Mouse (Mus musculus): Measurements from ENCODE around the gene Vamp9. TPM values are rescaled to one million over a fixed set of nuclear protein-coding genes. Genes with fewer than 3 reads are reported as not detected.

Gene Vamp9
- polyA plus RNA-seq, 1 experiment from 2014 or later: 0.15 TPM

DNA sequence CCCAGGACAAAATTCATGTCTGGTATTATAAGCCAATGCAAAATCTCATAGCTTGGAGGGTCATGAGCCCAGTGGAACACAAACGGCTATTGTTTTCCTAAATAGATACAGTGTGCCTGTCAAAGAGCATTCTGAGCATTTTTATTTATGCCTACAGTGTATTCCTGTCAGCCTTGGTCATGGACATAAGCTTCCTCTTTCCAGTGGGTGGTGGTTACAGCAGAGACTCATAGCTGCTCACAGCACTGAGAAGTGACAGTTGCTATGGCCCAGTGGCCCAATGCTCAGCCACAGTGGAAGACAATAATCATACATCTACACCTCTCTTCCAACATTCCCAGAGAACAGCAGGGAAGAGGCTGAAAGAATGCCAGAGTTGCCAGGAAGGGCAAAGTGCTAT, 18.9 kb upstream of the Vamp9 start:
- no peaks in the 10 kb centered on the region for H3K27me3 ChIP-seq (ENCODE audit: control insufficient read depth, insufficient read depth, low read length)
- H3K9ac ChIP-seq (ENCODE audit: low read length): no peak overlapping the region
- no peak overlapping the region for H3K4me3 ChIP-seq (ENCODE audit: low read depth, low read length)
- 90% methylated on average over 1 of the region's 1 CpGs for WGBS
- TF ChIP-seq EP300 (optimal IDR thresholded peaks at IDR 0.05): no peak
- no peak for TF ChIP-seq CTCF (IDR thresholded peaks at IDR 0.05; ENCODE audit: low read depth)
- no peaks in the 10 kb centered on the region for H3K4me1 ChIP-seq (replicated peaks; ENCODE audit: control insufficient read depth, insufficient read depth)
- H3K4me2 ChIP-seq (replicated peaks; ENCODE audit: low read depth): no peak overlapping the region
- no peak overlapping the region for H3K27ac ChIP-seq (replicated peaks)
- no peak for ATAC-seq (ENCODE audit: low FRiP score, low TSS enrichment)
- no peak for DNase-seq (ENCODE audit: low spot score)
- no peaks in the 10 kb centered on the region for H3K9me3 ChIP-seq (ENCODE audit: control insufficient read depth, low read length)
- no peaks in the 10 kb centered on the region for H3K36me3 ChIP-seq (ENCODE audit: control insufficient read depth, insufficient read depth, low read length)

DNA sequence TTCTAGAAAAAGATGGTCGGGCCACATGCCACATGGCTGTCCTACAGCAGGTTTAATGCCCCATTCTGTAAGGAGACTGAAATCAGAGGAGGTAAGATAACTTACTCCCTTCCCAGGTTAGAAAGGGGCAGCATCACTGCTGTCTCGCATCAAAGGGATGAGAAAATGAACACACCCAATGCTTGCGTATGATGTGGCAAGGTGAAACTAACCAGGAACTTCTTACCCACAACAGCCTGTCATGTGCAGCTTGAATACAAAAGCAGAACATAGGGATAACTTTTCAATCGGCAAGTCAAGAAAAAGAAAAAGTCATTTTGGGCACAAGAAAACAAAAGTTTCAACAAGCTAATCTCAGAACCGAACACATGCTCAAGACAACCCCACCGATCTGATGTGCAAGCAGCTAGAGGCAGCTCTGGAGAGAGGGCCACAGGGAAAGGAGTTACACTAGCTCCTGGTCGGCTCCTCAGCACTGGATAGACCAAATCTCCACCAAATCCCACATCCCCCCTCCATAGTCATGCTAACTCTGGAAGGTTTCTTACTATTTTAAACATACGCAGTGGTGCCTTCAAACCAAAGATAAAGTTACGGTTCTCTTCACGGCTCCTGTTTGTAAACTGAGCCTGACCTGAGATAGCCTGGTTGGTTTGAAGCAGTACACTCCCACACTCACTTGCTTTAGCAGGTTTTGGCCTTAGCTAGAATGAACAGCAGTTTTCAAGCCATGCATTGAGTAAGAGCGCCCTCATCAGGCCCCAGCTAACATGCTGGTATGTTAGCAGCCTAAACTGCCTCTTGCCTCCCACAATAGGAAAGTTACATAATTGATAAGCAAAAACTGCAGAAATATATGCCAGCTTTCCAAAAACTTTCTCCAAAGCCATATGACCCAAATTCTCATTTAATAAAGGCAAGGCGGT, 14.3 kb upstream of the Vamp9 start:
- ATAC-seq (ENCODE audit: low FRiP score, low TSS enrichment) (no peak), DNase-seq (ENCODE audit: low spot score) (peak; percentile 38)
- no peaks in the 10 kb centered on the region for H3K9me3 ChIP-seq (ENCODE audit: control insufficient read depth, low read length)
- WGBS: 60% methylated on average over 12 of the region's 12 CpGs
- H3K4me3 ChIP-seq (ENCODE audit: low read depth, low read length): no peak overlapping the region
- TF ChIP-seq CTCF (IDR thresholded peaks at IDR 0.05; ENCODE audit: low read depth) (peak; percentile 76), EP300 (optimal IDR thresholded peaks at IDR 0.05) (no peak)
- no peak overlapping the region for H3K9ac ChIP-seq (ENCODE audit: low read length)
- no peak overlapping the region for H3K27ac ChIP-seq (replicated peaks)
- no peaks in the 10 kb centered on the region for H3K4me1 ChIP-seq (replicated peaks; ENCODE audit: control insufficient read depth, insufficient read depth)
- no peaks in the 10 kb centered on the region for H3K27me3 ChIP-seq (ENCODE audit: control insufficient read depth, insufficient read depth, low read length)
- no peak overlapping the region for H3K4me2 ChIP-seq (replicated peaks; ENCODE audit: low read depth)
- H3K36me3 ChIP-seq (ENCODE audit: control insufficient read depth, insufficient read depth, low read length): no peaks in the 10 kb centered on the region

- TF ChIP-seq EP300 (optimal IDR thresholded peaks at IDR 0.05) (no peak), CTCF (IDR thresholded peaks at IDR 0.05; ENCODE audit: low read depth) (peak; percentile 83)
- Histone ChIP-seq H3K4me2 (replicated peaks; ENCODE audit: low read depth) (no peak overlapping the region), H3K9me3 (ENCODE audit: control insufficient read depth, low read length) (no peaks in the 10 kb centered on the region), H3K9ac (ENCODE audit: low read length) (no peak overlapping the region), H3K4me1 (replicated peaks; ENCODE audit: control insufficient read depth, insufficient read depth) (no peaks in the 10 kb centered on the region), H3K4me3 (ENCODE audit: low read depth, low read length) (no peak overlapping the region), H3K27me3 (ENCODE audit: control insufficient read depth, insufficient read depth, low read length) (no peaks in the 10 kb centered on the region), H3K36me3 (ENCODE audit: control insufficient read depth, insufficient read depth, low read length) (no peaks in the 10 kb centered on the region), H3K27ac (replicated peaks) (no peak overlapping the region)
- WGBS: 5% methylated on average over 6 of the region's 6 CpGs
- DNase-seq (ENCODE audit: low spot score) (peak; percentile 58), ATAC-seq (ENCODE audit: low FRiP score, low TSS enrichment) (peak; percentile 64; the same call in 1 of the 2 replicates)
These were observed 6.0 kb upstream of the Vamp9 start for GRCm38 (mm10) chr5:99900041-99900440.

- TF ChIP-seq EP300 (optimal IDR thresholded peaks at IDR 0.05) (no peak), CTCF (IDR thresholded peaks at IDR 0.05; ENCODE audit: low read depth) (no peak)
- WGBS: 63% methylated on average over 7 of the region's 7 CpGs
- Histone ChIP-seq H3K36me3 (ENCODE audit: control insufficient read depth, insufficient read depth, low read length) (no peaks in the 10 kb centered on the region), H3K27me3 (ENCODE audit: control insufficient read depth, insufficient read depth, low read length) (no peaks in the 10 kb centered on the region), H3K27ac (replicated peaks) (no peak overlapping the region), H3K9me3 (ENCODE audit: control insufficient read depth, low read length) (no peaks in the 10 kb centered on the region), H3K4me3 (ENCODE audit: low read depth, low read length) (no peak overlapping the region), H3K4me1 (replicated peaks; ENCODE audit: control insufficient read depth, insufficient read depth) (no peaks in the 10 kb centered on the region), H3K9ac (ENCODE audit: low read length) (no peak overlapping the region), H3K4me2 (replicated peaks; ENCODE audit: low read depth) (no peak overlapping the region; the same call in 1 of the 2 replicates)
- ATAC-seq (ENCODE audit: low FRiP score, low TSS enrichment): no peak
- no peak for DNase-seq (ENCODE audit: low spot score)
These were observed 323 bp upstream of the Vamp9 start for GRCm38 (mm10) chr5:99905731-99906130.

GRCm38 (mm10) chr5:99915494-99915893, 9.4 kb downstream of the Vamp9 start:
- WGBS: 27% methylated on average over 7 of the region's 7 CpGs
- no peak overlapping the region for H3K27ac ChIP-seq (replicated peaks)
- no peaks in the 10 kb centered on the region for H3K9me3 ChIP-seq (ENCODE audit: control insufficient read depth, low read length)
- no peak overlapping the region for H3K4me2 ChIP-seq (replicated peaks; ENCODE audit: low read depth)
- TF ChIP-seq CTCF (IDR thresholded peaks at IDR 0.05; ENCODE audit: low read depth) (no peak), EP300 (optimal IDR thresholded peaks at IDR 0.05) (no peak)
- H3K4me1 ChIP-seq (replicated peaks; ENCODE audit: control insufficient read depth, insufficient read depth): no peaks in the 10 kb centered on the region; the same call in 1 of the 2 replicates
- H3K36me3 ChIP-seq (ENCODE audit: control insufficient read depth, insufficient read depth, low read length): no peaks in the 10 kb centered on the region
- H3K4me3 ChIP-seq (ENCODE audit: low read depth, low read length): no peak overlapping the region
- peak; percentile 59; the same call in 1 of the 2 replicates for ATAC-seq (ENCODE audit: low FRiP score, low TSS enrichment)
- no peak for DNase-seq (ENCODE audit: low spot score)
- no peaks in the 10 kb centered on the region for H3K27me3 ChIP-seq (ENCODE audit: control insufficient read depth, insufficient read depth, low read length)
- no peak overlapping the region for H3K9ac ChIP-seq (ENCODE audit: low read length)

DNA sequence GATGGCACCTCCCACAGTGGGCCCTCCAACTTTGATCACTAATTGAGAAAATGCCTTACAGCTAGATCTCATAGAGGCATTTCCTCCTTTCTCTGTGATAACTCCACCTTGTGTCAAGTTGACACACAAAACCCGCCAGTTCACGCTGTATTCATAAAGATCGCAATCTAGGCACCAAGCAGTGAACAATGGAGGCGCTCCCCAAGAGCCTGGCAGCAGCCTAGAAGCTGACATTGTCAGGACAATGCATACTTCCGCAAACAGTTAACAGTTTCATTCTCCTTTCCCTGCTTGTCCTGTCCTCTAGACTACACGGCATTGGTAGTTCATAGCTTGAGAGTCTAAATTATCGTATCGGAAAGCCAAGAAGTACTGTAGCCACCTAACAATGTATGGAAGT, 16.0 kb downstream of the Vamp9 start:
- no peaks in the 10 kb centered on the region for H3K9me3 ChIP-seq (ENCODE audit: control insufficient read depth, low read length)
- no peaks in the 10 kb centered on the region for H3K27me3 ChIP-seq (ENCODE audit: control insufficient read depth, insufficient read depth, low read length)
- H3K4me3 ChIP-seq (ENCODE audit: low read depth, low read length): no peak overlapping the region
- ATAC-seq (ENCODE audit: low FRiP score, low TSS enrichment) (no peak; the same call in 1 of the 2 replicates), DNase-seq (ENCODE audit: low spot score) (peak; percentile 33)
- 66% methylated on average over 8 of the region's 8 CpGs for WGBS
- no peak overlapping the region for H3K27ac ChIP-seq (replicated peaks)
- TF ChIP-seq EP300 (optimal IDR thresholded peaks at IDR 0.05): no peak
- no peak for TF ChIP-seq CTCF (IDR thresholded peaks at IDR 0.05; ENCODE audit: low read depth)
- no peaks in the 10 kb centered on the region for H3K4me1 ChIP-seq (replicated peaks; ENCODE audit: control insufficient read depth, insufficient read depth)
- no peak overlapping the region for H3K9ac ChIP-seq (ENCODE audit: low read length)
- no peaks in the 10 kb centered on the region for H3K36me3 ChIP-seq (ENCODE audit: control insufficient read depth, insufficient read depth, low read length)
- H3K4me2 ChIP-seq (replicated peaks; ENCODE audit: low read depth): no peak overlapping the region

Measured in stomach, postnatal 0 days (tissue).